Mouse (Mus musculus): ENCODE measurements around the gene Atp9a. TPM values are rescaled to one million over a fixed set of nuclear protein-coding genes. Genes with fewer than 3 reads are reported as not detected.

The Atp9a gene
- polyA plus RNA-seq, 1 experiment from 2014 or later, result 4.0 TPM

- Histone ChIP-seq H3K27ac (ENCODE audit: low read length) (no peak overlapping the region), H3K9me3 (replicated peaks; ENCODE audit: control insufficient read depth, low read length) (no peaks in the 10 kb centered on the region), H3K9ac (ENCODE audit: low read depth, low read length) (no peak overlapping the region), H3K27me3 (ENCODE audit: control insufficient read depth, insufficient read depth, low read depth, low read length) (no peaks in the 10 kb centered on the region), H3K4me1 (ENCODE audit: control insufficient read depth, low read depth, low read length) (no peaks in the 10 kb centered on the region), H3K4me3 (ENCODE audit: low read depth, low read length) (no peak overlapping the region), H3K4me2 (ENCODE audit: low read depth, low read length) (no peak overlapping the region), H3K36me3 (ENCODE audit: control insufficient read depth, insufficient read depth) (no peaks in the 10 kb centered on the region)
- no peak for ATAC-seq (ENCODE audit: low read depth)
- WGBS (ENCODE audit: insufficient replicate concordance), result 48% methylated on average over 3 of the region's 3 CpGs
Observed at GRCm38 (mm10) chr2:168610941-168611340, 131.3 kb downstream of the Atp9a start.

- H3K4me3 ChIP-seq (ENCODE audit: low read depth, low read length), result no peak overlapping the region
- no peaks in the 10 kb centered on the region for H3K36me3 ChIP-seq (ENCODE audit: control insufficient read depth, insufficient read depth)
- 55% methylated on average over 6 of the region's 6 CpGs for WGBS (ENCODE audit: insufficient replicate concordance)
- no peak overlapping the region for H3K27ac ChIP-seq (ENCODE audit: low read length)
- no peak overlapping the region for H3K9ac ChIP-seq (ENCODE audit: low read depth, low read length)
- no peaks in the 10 kb centered on the region for H3K27me3 ChIP-seq (ENCODE audit: control insufficient read depth, insufficient read depth, low read depth, low read length)
- no peaks in the 10 kb centered on the region for H3K9me3 ChIP-seq (replicated peaks; ENCODE audit: control insufficient read depth, low read length)
- no peak for ATAC-seq (ENCODE audit: low read depth)
- H3K4me2 ChIP-seq (ENCODE audit: low read depth, low read length), result no peak overlapping the region
- H3K4me1 ChIP-seq (ENCODE audit: control insufficient read depth, low read depth, low read length), result no peaks in the 10 kb centered on the region
Observed at GRCm38 (mm10) chr2:168609653-168610248, 132.5 kb downstream of the Atp9a start.

- WGBS (ENCODE audit: insufficient replicate concordance), result 55% methylated on average over 9 of the region's 9 CpGs
- no peaks in the 10 kb centered on the region for H3K9me3 ChIP-seq (replicated peaks; ENCODE audit: control insufficient read depth, low read length)
- H3K36me3 ChIP-seq (ENCODE audit: control insufficient read depth, insufficient read depth), result no peaks in the 10 kb centered on the region
- no peak for ATAC-seq (ENCODE audit: low read depth)
- H3K27me3 ChIP-seq (ENCODE audit: control insufficient read depth, insufficient read depth, low read depth, low read length), result peaks cover 6% of the 10 kb centered on the region; the same call in 1 of the 2 replicates
- H3K9ac ChIP-seq (ENCODE audit: low read depth, low read length), result no peak overlapping the region
- H3K27ac ChIP-seq (ENCODE audit: low read length), result no peak overlapping the region
- H3K4me3 ChIP-seq (ENCODE audit: low read depth, low read length), result no peak overlapping the region
- no peak overlapping the region for H3K4me2 ChIP-seq (ENCODE audit: low read depth, low read length)
- no peaks in the 10 kb centered on the region for H3K4me1 ChIP-seq (ENCODE audit: control insufficient read depth, low read depth, low read length)
Observed at GRCm38 (mm10) chr2:168608125-168608564, 134.1 kb downstream of the Atp9a start.

GRCm38 (mm10) chr2:168604655-168605070 is 137.5 kb downstream of the Atp9a start:
- WGBS (ENCODE audit: insufficient replicate concordance), result 13% methylated on average over 16 of the region's 16 CpGs
- H3K36me3 ChIP-seq (ENCODE audit: control insufficient read depth, insufficient read depth), result no peaks in the 10 kb centered on the region
- no peak overlapping the region for H3K4me2 ChIP-seq (ENCODE audit: low read depth, low read length)
- no peak overlapping the region for H3K4me3 ChIP-seq (ENCODE audit: low read depth, low read length)
- ATAC-seq (ENCODE audit: low read depth), result no peak
- no peaks in the 10 kb centered on the region for H3K4me1 ChIP-seq (ENCODE audit: control insufficient read depth, low read depth, low read length)
- no peaks in the 10 kb centered on the region for H3K9me3 ChIP-seq (replicated peaks; ENCODE audit: control insufficient read depth, low read length)
- H3K27ac ChIP-seq (ENCODE audit: low read length), result no peak overlapping the region
- H3K9ac ChIP-seq (ENCODE audit: low read depth, low read length), result no peak overlapping the region
- peaks cover 40% of the 10 kb centered on the region for H3K27me3 ChIP-seq (ENCODE audit: control insufficient read depth, insufficient read depth, low read depth, low read length)

- Histone ChIP-seq H3K4me2 (ENCODE audit: low read depth, low read length) (no peak overlapping the region), H3K36me3 (ENCODE audit: control insufficient read depth, insufficient read depth) (no peaks in the 10 kb centered on the region), H3K27ac (ENCODE audit: low read length) (no peak overlapping the region), H3K9me3 (replicated peaks; ENCODE audit: control insufficient read depth, low read length) (no peaks in the 10 kb centered on the region), H3K9ac (ENCODE audit: low read depth, low read length) (no peak overlapping the region), H3K27me3 (ENCODE audit: control insufficient read depth, insufficient read depth, low read depth, low read length) (peaks cover 45% of the 10 kb centered on the region), H3K4me3 (ENCODE audit: low read depth, low read length) (no peak overlapping the region), H3K4me1 (ENCODE audit: control insufficient read depth, low read depth, low read length) (no peaks in the 10 kb centered on the region)
- WGBS (ENCODE audit: insufficient replicate concordance), result 27% methylated on average over 12 of the region's 12 CpGs
- no peak for ATAC-seq (ENCODE audit: low read depth)
Observed at GRCm38 (mm10) chr2:168602387-168602741, 139.8 kb downstream of the Atp9a start.

GRCm38 (mm10) chr2:168601491-168602386 is 140.5 kb downstream of the Atp9a start, which contains the start of gene Nfatc2:
Gene Nfatc2 (minus strand): TSS chr2:168601657.
- Histone ChIP-seq H3K4me2 (ENCODE audit: low read depth, low read length) (no peak within 1 kb of the TSS), H3K4me3 (ENCODE audit: low read depth, low read length) (no peak within 1 kb of the TSS), H3K9ac (ENCODE audit: low read depth, low read length) (no peak within 1 kb of the TSS), H3K36me3 (ENCODE audit: control insufficient read depth, insufficient read depth) (no peaks in the 10 kb centered on the region), H3K9me3 (replicated peaks; ENCODE audit: control insufficient read depth, low read length) (no peaks in the 10 kb centered on the region), H3K27me3 (ENCODE audit: control insufficient read depth, insufficient read depth, low read depth, low read length) (peaks cover 45% of the 10 kb centered on the region), H3K27ac (ENCODE audit: low read length) (no peak within 1 kb of the TSS), H3K4me1 (ENCODE audit: control insufficient read depth, low read depth, low read length) (no peaks in the 10 kb centered on the region)
- 3% methylated on average over 56 of the region's 56 CpGs for WGBS (ENCODE audit: insufficient replicate concordance)
- ATAC-seq (ENCODE audit: low read depth), result no peak

GRCm38 (mm10) chr2:168600750-168601490 is 141.3 kb downstream of the Atp9a start:
- H3K4me2 ChIP-seq (ENCODE audit: low read depth, low read length), result no peak overlapping the region
- no peaks in the 10 kb centered on the region for H3K9me3 ChIP-seq (replicated peaks; ENCODE audit: control insufficient read depth, low read length)
- no peaks in the 10 kb centered on the region for H3K4me1 ChIP-seq (ENCODE audit: control insufficient read depth, low read depth, low read length)
- H3K27ac ChIP-seq (ENCODE audit: low read length), result no peak overlapping the region
- no peak overlapping the region for H3K4me3 ChIP-seq (ENCODE audit: low read depth, low read length)
- peaks cover 45% of the 10 kb centered on the region for H3K27me3 ChIP-seq (ENCODE audit: control insufficient read depth, insufficient read depth, low read depth, low read length)
- no peaks in the 10 kb centered on the region for H3K36me3 ChIP-seq (ENCODE audit: control insufficient read depth, insufficient read depth)
- ATAC-seq (ENCODE audit: low read depth), result no peak
- 3% methylated on average over 32 of the region's 32 CpGs for WGBS (ENCODE audit: insufficient replicate concordance)
- H3K9ac ChIP-seq (ENCODE audit: low read depth, low read length), result no peak overlapping the region

- Histone ChIP-seq H3K27ac (ENCODE audit: low read length) (no peak overlapping the region), H3K36me3 (ENCODE audit: control insufficient read depth, insufficient read depth) (no peaks in the 10 kb centered on the region), H3K4me2 (ENCODE audit: low read depth, low read length) (no peak overlapping the region), H3K9ac (ENCODE audit: low read depth, low read length) (no peak overlapping the region), H3K27me3 (ENCODE audit: control insufficient read depth, insufficient read depth, low read depth, low read length) (peaks cover 17% of the 10 kb centered on the region), H3K9me3 (replicated peaks; ENCODE audit: control insufficient read depth, low read length) (no peaks in the 10 kb centered on the region), H3K4me3 (ENCODE audit: low read depth, low read length) (no peak overlapping the region), H3K4me1 (ENCODE audit: control insufficient read depth, low read depth, low read length) (no peaks in the 10 kb centered on the region; the same call in 1 of the 2 replicates)
- ATAC-seq (ENCODE audit: low read depth), result no peak
- 32% methylated on average over 7 of the region's 7 CpGs for WGBS (ENCODE audit: insufficient replicate concordance)
Observed at GRCm38 (mm10) chr2:168595693-168596092, 146.5 kb downstream of the Atp9a start.

All from liver, embryonic 16.5 days (tissue).